Mouse (Mus musculus) c-Kit-positive CD71-positive TER-119-negative erythroid progenitor cells, embryonic 14.5 days (primary cell): ENCODE results near the gene Bnip1.

Experiments used
- DNase-seq: peaks from one replicate; pipeline ENCODE4 v3.0.0-alpha.2; 2013; ENCODE audit warnings: low read depth

Bnip1 gene

GRCm38 (mm10) chr17:26839718-26840438 lies 59.0 kb downstream of the Bnip1 start:
- DNase-seq, result no peak

- DNase-seq, result no peak
These were observed 59.5 kb downstream of the Bnip1 start for GRCm38 (mm10) chr17:26840439-26840780.

GRCm38 (mm10) chr17:26840922-26841731 lies 60.3 kb downstream of the Bnip1 start:
- no peak for DNase-seq

- DNase-seq, result no peak
These were observed 61.1 kb downstream of the Bnip1 start for GRCm38 (mm10) chr17:26841981-26842380.
